Mouse (Mus musculus) frontal cortex, postnatal 25 days (tissue): ENCODE results near the gene Rgs11.

Experiments
- DNase-seq, 2 experiments: peaks; one replicate each; pipeline ENCODE4 v3.0.0; 2022; ENCODE audit warnings: low spot score in 2 of 2

The Rgs11 gene

DNA sequence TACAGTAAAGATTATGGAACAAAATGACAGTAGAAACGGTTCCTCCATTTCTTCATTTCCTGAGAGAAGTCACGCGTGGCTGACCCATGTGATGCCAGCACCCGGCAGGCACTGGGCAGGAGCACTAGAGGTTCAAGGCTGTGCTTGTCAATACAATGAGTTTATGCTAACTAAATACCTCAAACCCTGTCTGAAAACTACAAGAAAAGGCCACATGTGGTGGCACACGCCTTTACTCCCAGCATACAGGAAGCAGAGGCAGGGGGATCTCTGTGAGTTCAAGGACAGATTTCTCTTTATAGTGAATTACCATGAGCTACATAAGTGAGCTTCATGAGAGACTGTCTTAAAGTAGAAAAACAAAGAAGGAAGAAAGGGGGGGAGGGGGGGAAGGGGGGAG lies 28.4 kb downstream of the Rgs11 start:
- DNase-seq, result no peak

DNA sequence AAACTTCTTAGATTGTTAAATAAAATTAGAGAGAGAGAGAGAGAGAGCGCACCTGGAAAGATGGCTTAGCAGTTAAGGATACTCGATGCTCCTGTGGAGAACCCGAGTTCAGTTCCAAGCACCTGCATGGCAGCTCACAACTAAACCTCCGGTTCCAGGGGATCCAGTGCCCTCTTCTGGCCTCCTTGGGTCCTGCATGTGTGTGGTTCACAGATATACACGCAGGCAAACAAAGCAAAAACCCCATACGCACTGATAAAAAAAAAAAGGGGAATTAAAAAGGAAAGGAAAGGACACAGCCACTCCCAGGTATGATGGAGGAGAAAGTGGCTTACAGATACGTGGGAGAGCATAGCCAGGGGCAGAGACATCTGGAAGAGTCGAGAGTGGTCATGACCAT lies 30.1 kb downstream of the Rgs11 start:
- DNase-seq, result no peak

GRCm38 (mm10) chr17:26234386-26234785 lies 31.6 kb downstream of the Rgs11 start:
- DNase-seq, result no peak

- DNase-seq, result no peak
Observed at GRCm38 (mm10) chr17:26235077-26235815, 32.5 kb downstream of the Rgs11 start.

DNA sequence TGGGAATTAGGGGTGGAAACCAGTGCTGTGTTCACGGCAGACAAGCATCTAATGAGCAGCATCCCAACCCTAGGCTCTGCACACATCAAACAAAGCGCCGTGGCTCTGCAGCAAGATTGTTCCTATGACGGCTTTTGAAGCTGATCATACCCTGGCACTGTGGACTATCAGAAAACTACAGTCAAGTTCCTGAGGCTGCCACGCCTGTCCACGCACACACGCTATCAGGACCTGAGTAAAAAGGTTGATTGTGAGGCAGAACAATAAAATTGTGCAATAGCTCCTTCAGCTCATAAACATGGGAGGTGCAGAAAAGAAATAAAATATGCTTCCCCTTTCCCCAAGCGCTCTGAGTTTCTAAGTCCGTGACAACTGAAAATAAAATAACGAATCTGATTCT lies 34.9 kb downstream of the Rgs11 start:
- no peak for DNase-seq

DNA sequence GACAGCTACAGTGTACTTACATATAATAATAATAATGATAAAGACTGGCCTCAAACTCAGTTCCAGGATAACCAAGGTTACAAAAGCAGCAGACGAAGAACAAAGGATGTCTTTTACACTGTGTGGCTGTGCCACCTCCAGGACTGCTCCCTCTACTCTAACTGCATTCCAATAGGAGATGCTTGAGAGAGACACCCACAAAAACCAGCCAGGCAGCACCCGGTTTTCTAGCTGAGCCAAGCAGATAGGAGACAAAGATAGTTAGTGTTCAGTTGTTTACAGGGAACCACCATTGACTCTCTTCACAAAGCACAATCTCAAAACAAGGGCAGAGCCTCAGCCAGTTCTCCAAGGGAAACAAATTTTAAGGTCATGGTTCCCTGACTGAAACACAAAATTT lies 36.8 kb downstream of the Rgs11 start:
- no peak for DNase-seq

DNA sequence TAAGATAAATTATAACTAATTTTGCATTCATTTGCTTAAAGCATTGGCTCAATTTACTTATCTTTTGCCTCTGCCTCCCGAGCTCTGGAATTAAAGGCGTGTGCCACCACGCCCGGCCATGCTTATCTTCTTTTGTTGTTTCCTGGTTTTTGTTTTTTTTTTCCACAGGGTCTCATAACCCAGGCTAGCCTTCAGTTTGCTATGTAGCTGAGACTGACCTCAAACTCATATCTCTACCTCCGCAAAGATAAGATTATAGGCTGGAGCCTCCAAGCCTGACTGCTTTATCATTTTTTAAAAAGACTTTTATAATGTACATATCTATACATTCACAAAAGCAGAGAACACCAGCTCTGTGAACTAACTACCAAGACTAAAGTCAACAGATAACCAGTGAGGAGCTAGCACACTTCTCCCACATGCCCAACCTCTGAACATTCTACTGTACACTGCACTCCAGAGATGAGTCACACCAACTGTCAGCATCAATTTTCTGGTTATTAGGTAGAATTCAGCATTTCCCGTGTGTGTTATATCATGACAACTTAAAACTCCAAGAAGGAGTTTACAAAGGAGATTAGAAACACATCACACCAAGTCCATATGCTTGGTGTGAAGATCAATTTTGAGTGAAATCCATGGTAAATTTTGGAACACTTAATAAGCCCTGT lies 37.5 kb downstream of the Rgs11 start:
- DNase-seq, result no peak

DNA sequence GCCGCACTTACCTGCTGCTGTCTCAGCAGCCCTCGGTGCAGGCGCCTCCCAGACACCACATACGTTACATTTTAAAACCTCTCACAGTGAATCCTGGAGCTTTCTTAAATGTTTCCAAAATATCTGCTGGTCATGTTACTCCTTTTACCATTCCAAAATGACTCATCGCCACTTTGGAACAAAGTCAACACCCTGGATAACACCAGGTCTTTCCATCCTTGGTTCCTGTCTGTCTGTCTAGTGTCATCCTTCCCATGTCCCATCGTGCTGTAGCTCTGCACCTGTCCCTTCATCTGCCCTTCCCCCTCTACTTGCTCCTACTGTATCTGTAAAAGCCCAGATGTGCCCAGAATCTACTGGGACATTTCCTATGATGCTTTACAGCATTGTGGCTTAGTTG lies 38.2 kb downstream of the Rgs11 start:
- no peak for DNase-seq

DNA sequence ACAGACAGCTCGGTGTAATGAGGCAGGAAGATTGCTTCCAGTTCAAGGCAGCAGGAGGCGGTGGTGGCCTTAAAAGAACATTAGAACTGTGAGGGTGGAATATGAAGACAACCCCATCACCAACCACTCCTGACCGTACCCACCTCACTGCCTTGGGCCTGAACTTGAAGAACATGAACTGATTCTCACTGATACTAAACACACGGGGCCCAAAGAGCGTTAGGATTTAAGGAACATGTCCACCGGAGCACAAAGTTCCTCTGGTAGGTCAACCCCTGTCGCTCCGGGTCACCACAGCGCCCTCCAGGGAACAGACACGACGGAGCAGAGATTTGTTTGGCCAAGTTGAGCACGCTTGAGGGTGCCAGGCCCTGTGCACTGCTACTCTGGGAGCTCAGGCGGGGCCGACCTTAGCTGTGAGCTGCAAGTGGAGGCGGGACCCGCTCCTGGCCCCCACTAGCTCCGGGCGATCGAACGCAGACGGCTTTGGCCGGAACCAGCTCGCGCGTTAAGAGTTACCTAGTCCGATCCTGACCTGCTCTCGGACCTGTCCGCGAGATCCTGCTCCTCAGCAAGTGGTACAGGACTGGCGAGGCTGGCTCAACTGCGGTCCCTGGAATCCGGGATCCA lies 40.8 kb downstream of the Rgs11 start:
- DNase-seq, result no peak

DNA sequence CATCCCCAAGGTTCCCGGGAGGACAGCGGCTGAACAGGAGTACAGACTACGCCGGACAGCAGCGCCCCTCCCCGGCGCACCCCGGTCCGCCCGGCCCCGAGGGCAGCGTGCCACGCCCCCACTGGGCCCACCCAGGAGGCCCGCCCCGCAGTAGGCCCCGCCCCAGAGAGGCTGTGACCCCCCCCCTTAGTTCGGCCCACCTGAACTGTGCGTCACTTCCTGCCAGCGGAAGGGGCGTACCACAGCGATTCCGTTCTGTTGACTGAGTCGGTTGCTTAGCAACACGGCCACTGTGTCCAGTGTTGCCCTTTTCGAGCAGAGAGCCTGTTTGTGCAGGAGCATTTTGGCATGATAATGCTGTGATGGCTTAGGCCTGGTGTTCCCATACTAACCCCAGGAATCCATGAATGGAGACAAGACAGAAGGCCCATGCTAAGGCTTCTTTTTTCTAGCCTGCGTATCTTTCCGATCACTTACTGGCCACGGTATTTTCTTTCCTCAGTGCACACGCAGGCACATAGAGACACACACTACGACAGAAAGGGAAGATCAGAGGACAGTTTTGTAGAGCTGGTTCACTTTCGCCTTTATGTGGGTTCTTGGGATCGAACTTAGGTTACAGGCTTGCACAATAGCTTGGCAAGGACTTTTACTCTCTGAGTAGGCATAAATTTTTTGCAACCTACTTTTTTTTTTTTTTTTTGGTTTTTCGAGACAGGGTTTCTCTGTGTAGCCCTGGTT lies 41.5 kb downstream of the Rgs11 start, which contains the start of gene Fam234a:
Gene Fam234a (minus strand): TSS at position 142 of the 741 bp plus-strand sequence.
- peak; percentile 65 to 79 for DNase-seq

DNA sequence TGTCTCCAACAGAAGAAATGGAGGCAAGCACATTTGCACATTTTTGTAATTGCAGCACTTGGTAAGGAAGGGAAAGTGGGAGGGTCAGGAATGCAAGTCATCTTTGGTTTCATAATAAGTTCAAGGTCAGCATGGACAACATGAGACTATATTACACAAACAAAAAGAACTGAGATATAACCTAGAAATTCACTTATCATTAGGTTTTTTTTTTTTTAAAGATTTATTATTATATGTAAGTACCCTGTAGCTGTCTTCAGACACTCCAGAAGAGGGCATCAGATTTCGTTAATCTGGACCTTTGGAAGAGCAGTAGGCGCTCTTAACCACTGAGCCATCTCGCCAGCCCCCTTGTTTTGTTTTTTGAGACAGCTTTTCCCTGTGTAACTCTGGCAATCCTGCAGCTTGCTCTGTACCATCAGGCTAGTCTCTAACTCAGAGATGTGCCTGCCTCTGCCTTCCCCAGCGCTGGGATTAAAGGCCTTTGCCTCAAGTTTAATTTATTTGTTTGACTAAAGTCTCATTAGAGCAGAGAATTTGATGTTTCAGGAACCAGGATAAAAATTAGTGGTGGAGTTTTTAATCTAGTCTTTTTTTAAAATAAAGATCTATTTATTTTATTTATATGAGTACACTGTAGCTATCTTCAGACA lies 49.3 kb downstream of the Rgs11 start:
- no peak for DNase-seq

DNA sequence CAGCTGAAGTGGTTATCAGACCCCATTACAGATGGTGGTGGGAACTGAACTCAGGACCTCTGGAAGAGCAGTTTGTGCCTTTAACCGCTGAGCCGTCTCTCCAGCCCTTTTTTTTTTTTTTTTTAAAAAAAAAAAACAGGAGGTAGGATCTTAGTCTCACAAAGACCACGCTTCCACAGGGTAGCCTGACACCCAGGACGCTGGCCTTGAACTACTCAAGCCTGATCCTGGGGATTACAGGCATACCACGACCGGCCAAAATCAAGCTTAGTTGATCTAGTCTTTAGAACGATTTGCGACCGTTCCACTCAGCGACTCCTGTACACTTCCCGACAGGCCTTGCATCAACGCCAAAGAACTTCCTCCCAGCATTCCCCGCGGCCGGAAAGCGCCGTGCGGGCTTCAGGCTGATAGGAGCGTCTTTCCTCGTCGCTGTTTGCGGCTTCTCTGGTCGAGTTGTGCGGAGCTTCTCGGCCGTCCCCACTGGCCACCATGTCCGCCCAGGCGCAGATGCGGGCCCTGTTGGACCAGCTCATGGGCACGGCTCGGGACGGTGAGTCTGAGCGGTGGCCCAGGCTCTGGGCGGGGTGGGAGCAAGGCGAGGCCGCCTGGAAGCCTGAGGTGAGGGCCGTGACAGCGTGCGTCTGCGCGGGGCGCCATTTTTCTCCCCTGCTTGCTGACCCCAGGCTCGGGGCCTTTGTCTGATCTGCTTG lies 49.9 kb downstream of the Rgs11 start, which contains the start of gene Luc7l:
Gene Luc7l (plus strand): TSS at position 358 of the 713 bp plus-strand sequence.
- peak; percentile 92 to 96 for DNase-seq

- no peak for DNase-seq
Observed at GRCm38 (mm10) chr17:26253399-26253798, 50.6 kb downstream of the Rgs11 start.

- DNase-seq, result no peak
Observed at GRCm38 (mm10) chr17:26255313-26255712, 52.6 kb downstream of the Rgs11 start.
